Mouse (Mus musculus) bone marrow macrophage, adult 2 months (primary cell): ENCODE measurements at regions not wholly inside any gene's neighbourhood (a gene's known extent, or its start where the extent isn't known, plus 50 kb on each side); places are given as distances from the start of the nearest gene placed in this dataset.

Experiments
- CTCF ChIP-seq: IDR thresholded peaks from 2 replicates; pipeline ENCODE4 v1.5.1; 2012; ENCODE audit warnings: low read depth, mild to moderate bottlenecking, low read length, moderate library complexity
- POLR2A ChIP-seq: IDR thresholded peaks from 2 replicates; pipeline ENCODE4 v1.6.1; 2012; ENCODE audit warnings: mild to moderate bottlenecking, low read depth, low read length, borderline replicate concordance

GRCm38 (mm10) chr12:117330418-117330817 lies 185.9 kb upstream of the Rapgef5 start:
- TF ChIP-seq CTCF: no peak
- TF ChIP-seq POLR2A: no peak
